Mouse (Mus musculus): ENCODE results near the gene Rpl10a. TPM values are rescaled to one million over a fixed set of nuclear protein-coding genes. Genes with fewer than 3 reads are reported as not detected.

Rpl10a gene
- total and polyA plus RNA-seq, 3 experiments: 2,044 to 2,803 TPM; not detected in 1

DNA sequence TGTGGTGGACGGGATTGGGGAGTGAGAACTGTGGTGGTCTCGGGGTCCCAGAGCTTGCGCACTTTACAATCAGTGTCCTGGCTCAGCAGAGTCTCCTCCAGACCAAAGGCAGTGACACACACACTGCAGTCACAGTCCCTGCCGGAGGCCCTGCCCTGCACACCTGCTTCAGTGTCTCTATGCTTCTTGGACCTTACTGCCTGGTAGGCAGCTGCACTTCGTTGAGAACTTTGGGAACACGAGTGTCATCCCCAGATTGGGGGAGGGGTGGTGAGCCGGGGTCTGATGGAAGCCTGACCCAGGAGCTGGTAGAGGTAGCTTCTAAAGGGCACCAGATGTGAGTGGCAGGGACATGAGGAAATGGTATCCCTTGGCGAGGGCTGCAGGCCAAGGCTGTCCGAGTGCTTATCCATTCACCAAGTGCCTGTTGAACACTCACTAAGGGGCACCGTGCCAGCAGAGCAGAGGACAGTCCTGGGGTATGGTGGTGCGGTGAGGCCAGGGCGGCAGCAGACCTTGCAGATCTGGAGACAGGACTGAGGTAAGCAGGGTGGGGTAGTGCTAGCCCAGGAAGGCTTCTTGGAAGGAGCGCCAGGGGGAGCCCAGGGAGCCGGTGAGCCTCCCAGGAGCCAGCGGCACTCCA lies 48.4 kb upstream of the Rpl10a start:
- no peaks in the 10 kb centered on the region for H3K79me2 ChIP-seq (ENCODE audit: control insufficient read depth, insufficient read depth, low read length, poor library complexity)
- H3K27ac ChIP-seq (ENCODE audit: control insufficient read depth, low read depth, low read length): no peak overlapping the region
- H3K27me3 ChIP-seq (ENCODE audit: control insufficient read depth in 1 of 2, insufficient read depth in 2 of 2, low read length in 2 of 2): no peaks in the 10 kb centered on the region
- no peak for DNase-seq (ENCODE audit: low read depth, low spot score)
- H3K36me3 ChIP-seq (ENCODE audit: control insufficient read depth in 1 of 2, insufficient read depth in 2 of 2, low read length in 2 of 2): peaks cover 0 to 2% of the 10 kb centered on the region in 2 experiments; a peak in 1 of 4 replicates
- H3K9me3 ChIP-seq (replicated peaks; ENCODE audit: insufficient read depth, low read length): no peaks in the 10 kb centered on the region
- H3K4me3 ChIP-seq (ENCODE audit: control insufficient read depth in 1 of 2, insufficient read depth in 1 of 2, low read depth in 2 of 2, low read length in 2 of 2): no peak overlapping the region
- H3K9ac ChIP-seq (ENCODE audit: control insufficient read depth, low read depth, low read length, poor library complexity, severe bottlenecking): no peak overlapping the region
- peaks cover 0 to 9% of the 10 kb centered on the region in 2 experiments; a peak in 2 of 4 replicates for H3K4me1 ChIP-seq (ENCODE audit: control insufficient read depth in 1 of 2, insufficient read depth in 2 of 2, low read length in 2 of 2)
- TF ChIP-seq MYC (IDR thresholded peaks at IDR 0.05; ENCODE audit: low read depth, low read length) (no peak), KAT2A (conservative IDR thresholded peaks at IDR 0.05; ENCODE audit: low read depth, low read length) (no peak), CHD1 (IDR thresholded peaks at IDR 0.05; ENCODE audit: low read depth, low read length) (no peak), ELF1 (IDR thresholded peaks at IDR 0.05; ENCODE audit: low read depth, low read length) (no peak), ZNF384 (IDR thresholded peaks at IDR 0.05; ENCODE audit: low read depth, low read length) (no peak), TCF12 (IDR thresholded peaks at IDR 0.05; ENCODE audit: low read depth, low read length) (no peak), JUND (IDR thresholded peaks at IDR 0.05; ENCODE audit: low read depth, low read length) (no peak), NRF1 (IDR thresholded peaks at IDR 0.05; ENCODE audit: insufficient read depth, low read depth, low read length, poor library complexity, severe bottlenecking) (no peak), POLR2AphosphoS2 (IDR thresholded peaks at IDR 0.05; ENCODE audit: low read length) (no peak), POLR2AphosphoS5 (IDR thresholded peaks at IDR 0.05; ENCODE audit: borderline replicate concordance, low read depth, low read length) (no peak), MAX (IDR thresholded peaks at IDR 0.05; ENCODE audit: low read length) (no peak), USF1 (IDR thresholded peaks at IDR 0.05; ENCODE audit: low read depth, low read length) (no peak), NELFE (IDR thresholded peaks at IDR 0.05; ENCODE audit: low read depth, low read length) (no peak), MAZ (IDR thresholded peaks at IDR 0.05; ENCODE audit: low read depth, low read length) (no peak), TBP (IDR thresholded peaks at IDR 0.05; ENCODE audit: low read depth, low read length) (no peak), MXI1 (IDR thresholded peaks at IDR 0.05; ENCODE audit: low read depth, low read length) (no peak), RCOR1 (IDR thresholded peaks at IDR 0.05; ENCODE audit: low read depth, low read length) (no peak)

GRCm38 (mm10) chr17:28280423-28280800 lies 47.9 kb upstream of the Rpl10a start:
- TF ChIP-seq NRF1 (IDR thresholded peaks at IDR 0.05; ENCODE audit: insufficient read depth, low read depth, low read length, poor library complexity, severe bottlenecking) (no peak), UBTF (IDR thresholded peaks at IDR 0.05; ENCODE audit: borderline replicate concordance, insufficient read depth, low read depth, low read length) (no peak), MYB (IDR thresholded peaks at IDR 0.05; ENCODE audit: low read depth, low read length) (no peak), TAL1 (IDR thresholded peaks at IDR 0.05; ENCODE audit: low read length) (no peak), HCFC1 (IDR thresholded peaks at IDR 0.05; ENCODE audit: low read depth, low read length) (no peak), KAT2A (conservative IDR thresholded peaks at IDR 0.05; ENCODE audit: low read depth, low read length) (no peak), MYC (IDR thresholded peaks at IDR 0.05; ENCODE audit: low read depth, low read length) (no peak), MAFK (IDR thresholded peaks at IDR 0.05; ENCODE audit: borderline replicate concordance, low read depth, low read length) (no peak), ZC3H11A (IDR thresholded peaks at IDR 0.05; ENCODE audit: low read depth, low read length) (no peak)
- H3K9ac ChIP-seq (ENCODE audit: control insufficient read depth, low read depth, low read length, poor library complexity, severe bottlenecking): no peak overlapping the region
- no peak overlapping the region for H3K27ac ChIP-seq (ENCODE audit: control insufficient read depth, low read depth, low read length)
- H3K27me3 ChIP-seq (ENCODE audit: control insufficient read depth in 1 of 2, insufficient read depth in 2 of 2, low read length in 2 of 2): no peaks in the 10 kb centered on the region
- no peak overlapping the region for H3K4me3 ChIP-seq (ENCODE audit: control insufficient read depth in 1 of 2, insufficient read depth in 1 of 2, low read depth in 2 of 2, low read length in 2 of 2)
- peaks cover 0 to 9% of the 10 kb centered on the region in 2 experiments; a peak in 2 of 4 replicates for H3K4me1 ChIP-seq (ENCODE audit: control insufficient read depth in 1 of 2, insufficient read depth in 2 of 2, low read length in 2 of 2)
- H3K79me2 ChIP-seq (ENCODE audit: control insufficient read depth, insufficient read depth, low read length, poor library complexity): no peaks in the 10 kb centered on the region
- no peak for DNase-seq (ENCODE audit: low read depth, low spot score)
- H3K9me3 ChIP-seq (replicated peaks; ENCODE audit: insufficient read depth, low read length): no peaks in the 10 kb centered on the region
- H3K36me3 ChIP-seq (ENCODE audit: control insufficient read depth in 1 of 2, insufficient read depth in 2 of 2, low read length in 2 of 2): peaks cover 0 to 2% of the 10 kb centered on the region in 2 experiments; a peak in 1 of 4 replicates
